Mouse (Mus musculus): ENCODE data around the gene Snrnp40.

The Snrnp40 gene

DNA sequence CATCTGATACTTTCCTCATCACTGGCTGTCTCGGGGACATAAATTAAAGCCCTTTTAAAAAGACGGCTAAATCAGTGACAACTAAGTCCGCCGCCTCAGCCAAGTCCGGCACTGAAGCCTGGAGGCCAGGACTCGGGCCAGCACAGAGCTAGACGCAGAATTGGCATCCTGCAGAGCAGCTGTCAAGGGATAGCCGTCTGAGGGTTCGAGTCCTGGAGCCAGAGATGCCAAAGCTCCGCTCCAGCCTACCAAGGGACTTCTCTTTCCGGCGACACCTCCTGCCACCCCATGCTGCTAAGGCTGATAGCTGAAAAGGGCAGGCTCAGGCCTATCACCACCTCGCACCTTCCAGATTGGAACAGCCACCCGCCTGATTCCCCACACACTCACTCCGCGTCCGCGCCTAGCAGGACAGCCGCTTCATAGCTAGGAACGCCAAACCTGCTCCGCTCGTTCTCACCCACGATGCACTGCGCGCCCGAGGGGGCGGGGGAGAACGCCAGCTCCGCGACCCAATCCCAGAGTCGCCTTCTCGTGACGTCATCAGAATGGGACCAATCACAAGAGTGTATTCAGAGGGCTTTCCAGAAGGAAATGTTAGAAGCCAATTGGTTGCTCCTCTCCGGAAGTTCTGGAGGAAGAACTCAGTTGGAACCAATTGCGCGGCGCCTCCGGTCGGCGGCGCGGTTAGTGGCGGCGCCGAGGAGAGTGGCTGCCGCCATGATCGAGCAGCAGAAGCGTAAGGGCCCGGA lies at the start of gene Snrnp40, which contains the start of gene Zcchc17:
TSS of gene Snrnp40 (plus strand) at position 647 of the 752 bp plus-strand sequence.
TSS of gene Zcchc17 (minus strand) at position 458 of the 752 bp plus-strand sequence.
- DNase-seq: peak; percentile 99

DNA sequence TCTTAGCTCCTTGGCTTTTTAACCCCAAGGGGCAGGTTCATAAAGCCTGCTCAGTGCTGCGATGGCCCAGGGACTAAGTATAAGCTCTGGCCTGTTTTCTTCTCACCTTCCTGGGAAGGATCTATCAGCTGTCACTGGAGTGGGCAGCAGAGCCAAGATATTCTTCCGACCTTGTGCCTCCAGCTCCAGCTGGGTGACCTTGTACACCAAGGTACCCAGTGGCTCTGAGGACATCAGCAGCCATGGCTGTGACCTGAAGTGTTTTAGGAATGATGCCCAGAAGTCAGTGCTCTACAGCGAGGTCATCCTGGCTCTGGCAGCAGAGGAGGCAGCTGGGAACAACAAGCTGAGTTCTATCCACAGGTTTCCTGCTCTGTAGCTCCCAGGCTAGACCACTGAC lies 47.4 kb upstream of the Snrnp40 start:
- DNase-seq: no peak

DNA sequence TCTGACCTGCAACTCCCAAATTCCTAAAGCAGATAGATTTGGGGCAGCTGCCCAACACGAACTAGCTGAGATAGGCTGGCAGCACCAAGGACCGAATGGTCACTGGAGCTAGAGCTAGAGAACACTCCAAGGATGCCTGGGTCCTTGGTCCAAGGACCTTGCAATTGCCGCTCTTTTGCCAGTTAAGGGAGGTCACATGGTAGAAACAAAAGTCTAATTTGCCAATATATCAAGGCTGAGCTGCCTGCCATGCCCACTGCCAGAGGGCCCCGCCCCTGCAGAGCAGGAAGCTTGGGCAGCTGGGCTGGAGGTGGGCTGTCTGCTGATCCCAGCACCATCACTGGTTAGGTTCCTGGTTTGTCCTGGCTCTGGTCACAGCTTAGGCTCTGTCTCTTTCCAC lies 46.4 kb upstream of the Snrnp40 start:
- no peak for DNase-seq

DNA sequence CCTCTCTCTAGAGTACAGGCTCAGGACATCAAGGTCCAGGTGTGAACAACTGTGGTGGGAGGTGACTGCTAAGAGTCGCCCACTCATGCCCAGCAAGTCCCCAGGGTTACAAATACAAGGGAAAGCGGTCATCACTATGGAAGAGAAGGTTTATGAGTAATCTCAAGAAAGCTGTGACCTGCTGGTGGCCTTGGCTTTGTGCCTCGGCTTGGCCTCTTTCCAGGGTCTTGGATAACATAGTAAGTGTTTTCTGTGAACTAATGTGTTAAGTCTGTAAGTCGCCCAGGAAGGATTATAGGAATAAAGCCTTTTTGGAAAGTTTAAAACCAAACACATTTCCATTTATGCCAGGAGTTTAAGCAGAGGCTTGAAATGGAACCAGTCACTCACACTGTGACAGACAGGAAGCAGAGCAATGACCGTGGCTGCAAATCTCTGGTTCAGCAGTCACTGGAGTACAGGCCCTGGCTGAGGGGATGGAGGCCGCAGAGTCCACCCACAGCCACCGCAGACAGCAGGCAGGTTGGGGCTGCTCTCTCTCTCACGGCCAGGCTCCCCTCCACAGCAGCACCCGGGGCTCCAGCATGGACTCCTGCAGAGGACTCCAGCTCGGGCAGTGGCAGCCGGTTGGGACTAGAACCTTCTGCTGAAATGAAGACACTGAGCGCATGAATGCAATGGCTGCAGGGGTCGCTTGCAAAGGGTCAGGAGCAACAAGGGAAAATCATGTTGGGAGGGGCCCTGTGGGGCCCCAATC lies 44.0 kb upstream of the Snrnp40 start:
- peak; percentile 45 for DNase-seq

DNA sequence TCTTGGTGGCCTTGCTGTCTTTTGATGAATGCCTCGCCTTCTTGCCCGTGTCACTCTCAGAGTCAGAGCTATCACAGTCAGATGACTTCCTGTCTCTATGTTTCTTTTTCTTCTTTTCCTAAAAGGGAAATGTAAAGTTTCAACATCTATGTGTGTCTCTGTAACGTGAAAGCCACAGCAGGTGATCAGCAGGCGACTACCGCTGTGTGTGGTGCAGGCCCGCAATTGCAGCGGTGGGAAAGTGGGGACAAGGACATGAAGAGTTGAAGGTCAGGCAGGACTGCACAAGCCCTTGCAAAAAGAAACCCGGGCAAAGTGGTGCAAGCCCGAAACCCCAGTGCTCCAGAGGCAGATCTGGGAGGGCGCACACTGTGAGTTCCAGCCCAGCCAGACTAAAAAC lies 43.2 kb upstream of the Snrnp40 start:
- DNase-seq: no peak

DNA sequence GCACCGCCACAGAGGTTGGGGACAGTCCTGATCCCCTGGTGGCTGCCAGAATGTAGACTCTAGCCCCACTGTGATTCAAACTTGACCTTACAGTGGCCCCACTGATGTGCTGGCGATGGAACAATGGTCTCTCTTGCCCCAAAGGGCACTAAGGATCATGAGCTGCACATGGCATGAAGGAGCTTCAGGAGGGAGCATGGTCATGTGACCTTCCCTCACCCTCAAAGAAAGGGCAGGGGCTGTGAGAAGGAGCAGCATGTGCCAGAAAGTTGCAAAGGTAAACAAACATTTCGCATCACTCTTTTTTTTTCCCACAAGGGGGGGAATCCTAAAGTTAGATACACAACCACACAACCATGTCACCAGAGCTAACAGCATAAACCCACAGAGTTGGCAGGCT lies 41.8 kb upstream of the Snrnp40 start:
- no peak for DNase-seq

DNA sequence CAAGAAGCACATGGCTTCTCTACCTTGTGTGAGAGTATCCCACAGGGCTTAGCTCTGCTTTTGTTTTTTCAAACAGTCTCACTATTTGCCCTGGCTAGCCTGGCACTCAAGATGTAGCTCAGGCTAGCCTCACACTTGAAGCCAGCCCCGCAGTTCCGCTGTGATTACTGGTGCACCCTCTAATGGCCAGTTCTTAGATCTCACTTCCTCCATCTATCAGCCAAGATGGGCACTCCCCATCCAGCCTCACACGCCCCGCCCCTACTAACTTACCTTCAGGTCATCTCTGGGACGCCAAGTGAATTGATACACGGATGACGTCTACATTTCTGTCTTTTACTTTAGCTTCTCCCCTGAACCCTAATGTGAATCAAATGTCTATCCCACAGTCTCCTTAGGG lies 40.4 kb upstream of the Snrnp40 start:
- no peak for DNase-seq

DNA sequence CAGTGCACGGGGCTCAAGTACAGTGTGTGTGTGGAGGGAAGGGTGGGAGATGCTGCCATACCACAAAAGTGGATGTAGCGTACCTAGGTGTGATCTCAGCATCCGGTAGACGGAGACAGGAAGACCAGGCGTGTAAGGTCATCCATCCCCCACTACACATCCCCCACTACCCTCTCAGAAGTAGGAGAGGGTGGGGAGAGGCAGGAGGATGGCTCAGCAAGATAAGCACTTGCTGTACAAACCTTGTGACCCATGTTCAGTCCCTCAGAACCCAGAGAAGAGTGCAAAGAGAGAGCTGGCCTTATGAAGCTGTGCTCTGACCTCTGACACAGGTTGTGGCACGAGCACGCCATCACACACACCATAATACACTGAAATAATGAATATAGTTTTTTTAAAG lies 38.3 kb upstream of the Snrnp40 start:
- DNase-seq: no peak

DNA sequence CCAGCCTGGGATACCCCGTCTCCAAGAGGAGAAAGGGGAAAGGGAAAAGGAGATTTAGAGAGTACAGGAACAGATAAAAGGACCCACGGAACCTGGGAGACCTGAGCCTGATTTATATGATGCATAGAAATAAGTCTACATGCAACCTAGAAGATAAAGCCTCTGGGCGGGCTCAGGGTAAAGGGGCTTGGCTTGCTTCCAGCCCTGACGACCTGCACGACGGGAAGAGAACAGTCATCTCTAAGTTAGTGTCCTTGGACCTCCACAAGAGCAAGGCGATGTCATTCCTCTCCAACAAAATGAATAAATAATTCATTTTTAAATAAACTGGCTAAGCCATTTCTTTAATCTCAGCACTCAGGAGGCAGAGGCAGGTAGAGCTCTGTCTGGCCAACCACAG lies 37.4 kb upstream of the Snrnp40 start:
- no peak for DNase-seq

DNA sequence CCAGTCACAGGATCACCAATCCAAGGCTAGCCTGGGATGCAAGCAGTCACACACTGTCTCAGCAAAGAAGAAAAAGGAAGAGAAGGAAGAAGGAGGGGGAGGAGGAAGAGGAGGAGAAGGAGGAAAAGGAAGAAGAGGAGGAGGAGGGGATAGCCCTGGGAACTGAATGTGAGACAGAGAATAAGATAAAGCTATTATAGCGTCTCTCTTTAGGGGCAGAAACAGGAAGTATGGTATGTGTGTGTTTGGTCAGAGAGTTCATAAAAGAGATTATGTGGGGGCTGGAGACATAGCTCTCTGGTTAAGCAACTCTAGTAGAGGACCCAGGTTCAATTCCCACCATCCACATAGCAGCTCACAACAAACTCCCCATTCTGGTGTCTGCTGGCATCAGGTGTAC lies 36.8 kb upstream of the Snrnp40 start:
- DNase-seq: no peak

DNA sequence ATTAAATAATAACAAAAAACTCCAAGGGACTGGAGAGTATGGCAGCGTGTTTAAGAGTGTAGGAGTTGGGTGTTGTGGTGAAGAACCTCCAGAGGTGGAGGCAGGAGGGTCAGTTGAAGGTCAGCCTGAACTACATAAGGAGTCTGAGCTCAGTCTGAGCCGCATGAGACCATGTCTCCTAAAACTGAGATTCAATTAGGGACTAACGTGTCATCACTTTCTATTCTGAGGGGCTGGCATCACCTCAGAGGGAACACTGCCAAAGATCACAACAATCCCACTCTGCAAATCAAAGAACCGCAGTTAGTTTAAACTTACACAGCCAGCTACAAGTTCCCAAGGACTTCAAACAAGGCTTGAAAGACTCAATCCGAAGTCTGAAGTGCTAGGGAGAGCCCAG lies 36.3 kb upstream of the Snrnp40 start:
- peak; percentile 14 for DNase-seq

DNA sequence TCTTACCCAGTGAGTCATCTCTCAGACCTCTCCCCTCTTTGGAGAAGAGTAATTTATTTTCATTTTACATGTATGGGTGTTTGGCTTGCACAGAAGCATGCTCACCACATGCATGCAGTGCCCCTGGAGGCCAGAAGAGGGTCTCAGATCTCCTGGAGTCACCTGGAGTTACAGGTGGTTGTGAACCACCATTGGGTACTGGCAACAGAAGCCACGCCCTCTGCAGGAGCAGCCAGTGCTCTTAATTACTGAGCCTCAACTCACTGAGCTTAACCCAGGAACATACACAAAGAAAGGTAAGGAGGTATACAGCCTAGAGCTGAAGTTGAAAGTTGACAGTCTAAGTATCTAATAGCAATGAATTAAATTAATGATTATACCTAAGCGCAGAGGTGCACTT lies 34.5 kb upstream of the Snrnp40 start:
- DNase-seq: no peak

DNA sequence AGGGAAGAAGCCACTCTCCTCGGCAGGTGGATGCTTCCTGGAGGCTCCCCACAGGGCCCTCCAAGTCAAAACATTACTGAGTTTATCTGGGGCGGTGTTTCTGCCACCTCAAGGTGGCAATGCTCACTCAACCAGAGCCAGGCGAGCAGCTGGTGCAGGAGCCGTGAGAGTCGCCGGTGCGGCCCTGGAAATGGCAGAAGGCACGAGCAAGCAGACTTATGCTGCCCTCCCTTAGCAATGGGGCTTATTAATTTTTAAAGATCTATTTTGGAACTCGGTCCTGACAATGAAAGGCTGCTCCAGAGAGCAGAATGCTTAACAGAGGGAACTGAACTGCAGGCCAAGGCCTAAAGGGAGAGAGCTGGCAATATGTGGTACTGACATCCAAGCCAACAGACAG lies 32.6 kb upstream of the Snrnp40 start:
- DNase-seq: no peak

DNA sequence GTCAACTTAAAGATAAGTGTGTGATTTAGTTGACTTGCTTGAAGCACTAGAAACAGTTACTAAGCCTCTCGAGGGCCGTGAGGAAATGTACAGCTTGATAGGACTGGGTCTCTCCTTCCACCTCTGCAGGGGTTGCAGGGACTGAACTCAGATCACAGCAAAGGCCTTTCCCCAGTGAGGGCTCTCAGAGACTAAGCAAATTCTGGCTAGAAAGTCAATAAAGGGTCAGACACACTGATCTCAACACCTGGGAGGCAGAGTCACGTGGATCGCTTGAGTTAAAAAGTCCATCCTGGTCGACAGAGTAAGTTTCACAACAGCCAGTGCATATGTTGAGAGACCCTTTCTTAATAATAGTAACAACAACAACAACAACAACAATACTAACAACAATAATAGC lies 24.1 kb upstream of the Snrnp40 start:
- DNase-seq: no peak

DNA sequence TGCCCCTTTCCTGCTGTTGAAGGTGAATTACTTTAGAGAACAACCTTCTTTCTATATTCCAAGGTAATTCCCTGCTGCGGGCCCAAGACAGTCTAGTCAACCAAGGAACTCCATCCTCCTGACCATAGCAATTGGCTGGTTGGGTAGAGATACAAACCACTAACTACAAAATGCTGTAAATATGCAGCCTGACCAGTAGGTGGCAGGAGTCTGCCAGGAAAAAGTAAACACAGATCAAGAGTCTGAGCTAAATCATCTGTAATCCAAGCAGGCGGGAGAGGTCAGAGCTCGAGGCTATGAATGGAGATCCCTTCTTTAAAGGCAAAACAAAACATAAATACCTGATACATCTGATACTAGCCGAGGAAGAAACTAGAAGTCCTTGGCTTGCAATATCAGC lies 18.2 kb upstream of the Snrnp40 start:
- DNase-seq: peak; percentile 58

DNA sequence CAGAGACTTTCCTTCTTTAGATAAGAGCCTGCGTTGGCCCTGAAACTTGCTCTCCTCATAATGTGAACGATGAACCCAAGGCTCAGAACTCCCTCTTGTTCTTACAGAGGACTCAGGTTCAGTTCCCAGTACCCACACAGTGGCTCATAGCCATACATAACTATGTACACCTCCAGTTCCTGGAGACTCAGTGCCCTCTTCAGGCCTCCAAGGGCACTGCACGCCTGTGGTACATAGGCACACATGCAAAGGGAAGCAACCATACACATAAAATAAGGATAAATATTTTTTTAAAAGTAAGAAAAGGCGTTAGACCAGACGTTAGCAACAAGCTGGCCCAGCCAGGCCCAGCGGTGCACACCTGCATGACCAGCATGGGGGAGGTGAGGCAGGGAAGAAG lies 10.3 kb upstream of the Snrnp40 start:
- DNase-seq: no peak

DNA sequence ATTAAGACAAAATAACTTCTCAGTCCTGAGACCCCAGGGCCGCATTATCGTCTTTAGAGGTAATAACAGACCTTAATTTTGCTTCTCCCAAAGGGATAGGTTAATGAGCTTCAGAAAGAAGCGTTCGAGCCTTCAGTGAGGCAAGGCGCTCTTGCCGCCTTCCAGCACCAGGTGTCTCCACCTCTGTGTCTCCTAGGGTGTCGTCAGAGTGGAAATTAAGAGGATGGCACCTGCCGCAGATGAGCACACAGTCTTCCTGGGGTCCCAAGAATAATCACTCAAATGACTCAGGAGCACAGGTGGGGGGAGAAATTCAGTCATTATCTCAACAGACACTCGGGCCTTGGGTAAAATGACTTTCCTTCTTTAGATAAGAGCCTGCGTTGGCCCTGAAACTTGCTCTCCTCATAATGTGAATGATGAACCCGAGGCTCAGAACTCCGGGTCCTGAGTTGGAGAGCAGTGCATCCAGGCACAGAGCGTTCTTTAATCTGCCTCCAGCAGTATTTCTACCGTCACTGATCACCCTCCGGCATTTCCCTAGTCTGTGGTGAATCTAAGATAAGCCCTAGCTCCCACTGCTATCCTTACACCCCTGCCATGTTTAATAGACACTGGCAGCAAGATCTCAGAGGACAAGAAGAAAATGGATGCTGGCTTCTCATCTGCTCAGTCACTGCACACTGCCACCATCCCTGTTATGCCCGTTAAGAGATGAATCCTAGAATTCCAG lies 9.1 kb upstream of the Snrnp40 start:
- no peak for DNase-seq

DNA sequence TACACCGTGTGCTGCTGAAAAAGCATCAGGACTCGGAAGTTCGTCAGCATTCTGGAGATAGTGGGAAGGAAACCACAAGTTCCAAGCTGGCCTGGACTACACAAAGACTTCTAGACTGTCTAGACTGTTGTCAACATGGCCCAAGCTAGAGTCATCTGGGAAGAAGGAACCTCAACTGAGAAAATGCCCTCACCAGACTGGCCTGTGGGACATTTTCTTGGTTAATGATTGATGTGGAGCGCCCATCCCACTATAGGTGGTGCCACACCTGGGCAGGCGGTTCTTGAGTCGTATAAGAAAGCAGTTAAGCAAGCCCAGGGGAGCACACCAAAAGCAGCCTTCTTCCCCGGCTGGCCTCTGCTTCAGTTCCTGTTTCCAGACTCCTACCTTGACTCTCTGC lies 7.3 kb upstream of the Snrnp40 start:
- no peak for DNase-seq

DNA sequence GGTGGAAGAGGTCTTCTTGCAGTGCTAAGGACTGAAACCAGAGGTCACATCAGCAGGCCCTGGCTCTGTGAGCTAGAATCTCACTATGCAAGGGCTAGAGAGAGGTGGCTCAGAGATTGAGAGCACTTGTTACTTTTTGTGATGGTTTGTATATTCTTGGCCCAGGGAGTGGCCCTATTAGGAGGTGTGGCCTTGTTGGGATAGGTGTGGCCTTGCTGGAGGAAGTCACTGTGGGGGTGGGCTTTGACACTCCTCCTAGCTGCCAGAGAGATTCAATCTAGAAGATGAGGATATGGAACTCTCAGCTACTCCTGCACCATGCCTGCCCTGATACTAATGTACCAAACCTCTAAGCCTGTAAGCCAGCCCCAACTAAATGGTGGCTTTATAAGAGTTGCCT lies 2.0 kb upstream of the Snrnp40 start:
- no peak for DNase-seq

DNA sequence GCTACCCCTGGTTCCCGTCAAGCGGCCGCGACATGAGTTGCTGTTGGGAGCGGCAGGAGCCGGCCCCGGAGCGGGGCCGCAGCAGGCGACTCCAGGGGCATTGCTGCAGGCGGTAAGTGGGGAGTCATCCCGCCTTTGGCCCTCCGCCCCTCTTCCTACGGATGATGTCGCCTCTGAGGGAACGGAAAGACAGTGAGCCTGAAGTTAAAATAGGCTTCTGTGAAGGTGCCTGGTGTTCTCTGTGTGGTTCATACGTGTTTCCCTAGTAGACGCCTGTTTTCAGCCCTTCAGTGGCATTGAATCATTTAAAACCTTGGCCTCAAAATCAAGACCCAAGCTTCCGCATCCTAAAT lies 282 bp downstream of the Snrnp40 start:
- no peak for DNase-seq

DNA sequence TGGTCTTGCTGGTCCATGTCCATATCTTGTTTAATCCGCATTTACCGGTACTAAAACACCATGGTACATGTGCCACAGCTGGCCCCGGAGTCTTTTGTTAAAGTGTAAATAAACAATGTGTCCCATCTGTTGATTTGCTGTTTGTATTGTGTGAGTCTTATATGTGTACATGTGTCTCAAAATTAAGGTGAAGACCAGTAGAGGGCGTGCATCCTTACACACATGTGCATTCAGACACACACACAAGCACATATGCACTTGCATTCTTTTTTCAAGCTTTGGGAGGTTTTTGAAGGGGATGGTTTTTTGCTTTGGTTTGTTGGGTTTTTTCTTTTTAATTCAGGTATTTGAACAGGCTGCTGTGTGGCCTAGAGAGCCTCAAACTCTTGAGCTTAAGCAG lies 16.7 kb downstream of the Snrnp40 start:
- DNase-seq: no peak

DNA sequence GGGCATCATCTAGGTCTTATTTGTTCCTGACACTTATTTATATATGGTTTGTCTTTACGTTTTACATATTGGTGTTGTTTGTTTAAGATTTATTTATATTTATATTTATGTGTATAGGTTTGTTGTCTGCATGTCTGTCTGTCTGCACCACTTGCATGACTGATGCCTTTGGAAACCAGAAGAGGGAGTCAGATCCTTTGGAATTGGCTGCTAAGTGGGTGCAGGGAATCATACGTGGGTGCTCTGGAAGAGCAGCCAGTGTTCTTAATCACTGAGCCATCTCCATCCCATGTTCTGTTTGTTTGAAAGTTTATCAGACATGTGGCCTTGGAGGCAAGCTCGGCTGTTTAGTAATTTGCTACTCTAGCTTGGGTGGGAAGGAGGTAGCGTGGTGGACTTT lies 17.6 kb downstream of the Snrnp40 start:
- DNase-seq: no peak

DNA sequence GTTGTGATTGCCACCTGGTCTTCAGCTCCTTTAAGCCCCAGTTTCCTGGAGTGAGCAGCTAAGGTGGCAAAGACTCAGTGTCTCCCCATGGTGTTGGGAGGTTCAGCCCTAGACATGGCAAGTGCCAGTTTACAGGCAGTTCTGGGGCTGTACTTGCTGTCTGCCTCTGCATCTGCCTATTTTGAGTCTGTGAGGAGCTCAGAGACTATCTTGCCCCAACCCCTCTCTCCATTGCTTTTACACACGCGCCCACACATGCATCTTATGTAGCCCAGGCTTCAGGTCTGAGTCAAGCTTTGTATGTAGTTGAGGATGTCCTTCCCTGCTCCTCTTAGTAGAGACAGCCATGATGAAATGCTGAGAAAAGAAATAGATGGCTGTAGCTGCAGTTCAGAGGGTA lies 19.2 kb downstream of the Snrnp40 start:
- DNase-seq: no peak

DNA sequence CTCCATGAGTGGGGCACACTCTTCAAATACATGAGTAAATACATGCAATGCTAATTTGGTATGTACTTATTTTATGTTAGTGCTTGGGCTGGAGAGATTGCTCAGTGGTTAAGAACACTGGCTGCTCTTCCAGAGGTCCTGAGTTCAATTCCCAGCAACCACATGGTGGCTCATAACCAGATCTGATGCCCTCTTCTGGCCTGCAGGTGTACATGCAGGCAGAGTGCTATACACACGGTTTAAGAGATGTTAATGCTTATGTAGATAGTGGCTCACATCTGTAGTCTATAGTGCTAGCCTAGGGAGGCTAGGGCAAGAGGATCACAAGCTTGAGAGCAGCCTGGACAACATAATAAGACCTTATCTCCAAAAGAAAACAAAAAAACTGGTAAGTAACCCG lies 20.5 kb downstream of the Snrnp40 start:
- no peak for DNase-seq
